Mouse (Mus musculus) lung, adult 2 months (tissue): ENCODE measurements around the gene Dlx5.

Experiments
- CTCF ChIP-seq: fragments of 200-500 bp; IDR thresholded peaks from 2 replicates; pipeline ENCODE4 v1.5.1; 2011; ENCODE audit warnings: mild to moderate bottlenecking, low read length, control low read depth; ENCODE audit not compliant: insufficient read depth
- POLR2A ChIP-seq: fragments of 200-500 bp; IDR thresholded peaks from 2 replicates; pipeline ENCODE4 v1.6.1; 2011; ENCODE audit warnings: low read depth, mild to moderate bottlenecking, control low read depth, low read length, borderline replicate concordance; ENCODE audit errors: extremely low read depth

GRCm38 (mm10) chr6:6852944-6853343 is 28.9 kb downstream of the Dlx5 start:
- no peak for TF ChIP-seq POLR2A
- TF ChIP-seq CTCF = no peak
